Mouse (Mus musculus) neural tube, embryonic 11.5 days (tissue): ENCODE results near the gene Samd4. TPM values are rescaled to one million over a fixed set of nuclear protein-coding genes. Genes with fewer than 3 reads are reported as not detected.

Experiments used
- ATAC-seq: fragments of 200-750 bp; cut with Nextera tagmentation; 2 replicates; pipeline ENCODE4 v1.8.0; 2017; ENCODE audit warnings: moderate number of reproducible peaks, mild to moderate bottlenecking, moderate TSS enrichment, moderate library complexity; ENCODE audit not compliant: insufficient read depth, low FRiP score, low TSS enrichment
- DNase-seq: peaks from one replicate; pipeline ENCODE4 v3.0.0-alpha.2; 2015; ENCODE audit warnings: low spot score
- H3K27ac ChIP-seq: fragments of 300-500 bp; sonication (generic); 2 replicates; pipeline ENCODE4 v1.5.1; 2014; ENCODE audit warnings: low read depth, mild to moderate bottlenecking, low read length
- H3K27me3 ChIP-seq: fragments of 300-500 bp; sonication (generic); 2 replicates; pipeline ENCODE4 v1.6.1; 2014; ENCODE audit warnings: mild to moderate bottlenecking, low read length, mixed read lengths; ENCODE audit not compliant: control insufficient read depth, insufficient read depth
- H3K36me3 ChIP-seq: fragments of 300-500 bp; sonication (generic); 2 replicates; pipeline ENCODE4 v1.6.1; 2014; ENCODE audit warnings: mild to moderate bottlenecking, low read length, moderate library complexity, mixed read lengths; ENCODE audit not compliant: control insufficient read depth, insufficient read depth
- H3K4me1 ChIP-seq: fragments of 300-500 bp; sonication (generic); 2 replicates; pipeline ENCODE4 v1.6.1; 2014; ENCODE audit warnings: low read length, mixed read lengths; ENCODE audit not compliant: control insufficient read depth, insufficient read depth
- H3K4me2 ChIP-seq: fragments of 300-500 bp; sonication (generic); 2 replicates; pipeline ENCODE4 v1.6.1; 2014; ENCODE audit warnings: low read depth, mild to moderate bottlenecking, moderate library complexity
- H3K4me3 ChIP-seq: fragments of 300-500 bp; sonication (generic); 2 replicates; pipeline ENCODE4 v1.5.1; 2014; ENCODE audit warnings: low read depth, low read length
- H3K9ac ChIP-seq: fragments of 300-500 bp; sonication (generic); 2 replicates; pipeline ENCODE4 v1.6.1; 2014; ENCODE audit warnings: mild to moderate bottlenecking, low read length
- H3K9me3 ChIP-seq: fragments of 300-500 bp; sonication (generic); 2 replicates; pipeline ENCODE4 v1.6.1; 2016; ENCODE audit warnings: low read length; ENCODE audit not compliant: control insufficient read depth
- WGBS: fragments of 180-500 bp; shearing (Covaris S2); extraction: QIAGEN DNeasy Blood & Tissue Kit; methylation state at CpG from one replicate; pipeline ENCODE4 v1.1.7; 2014; 5-methylcytosine and 5-hydroxymethylcytosine counted together
- polyA plus RNA-seq: library from polyadenylated mRNA; unstranded; fragments of >200 nt; fragmentation: Nextera tagmentation; extraction: Ambion mirVana; gene quantifications from 2 replicates; pipeline ENCODE4 v1.2.1, GENCODE M21; 2014

Gene Samd4
- polyA plus RNA-seq, 1 experiment from 2014 or later, result 2.5 TPM

DNA sequence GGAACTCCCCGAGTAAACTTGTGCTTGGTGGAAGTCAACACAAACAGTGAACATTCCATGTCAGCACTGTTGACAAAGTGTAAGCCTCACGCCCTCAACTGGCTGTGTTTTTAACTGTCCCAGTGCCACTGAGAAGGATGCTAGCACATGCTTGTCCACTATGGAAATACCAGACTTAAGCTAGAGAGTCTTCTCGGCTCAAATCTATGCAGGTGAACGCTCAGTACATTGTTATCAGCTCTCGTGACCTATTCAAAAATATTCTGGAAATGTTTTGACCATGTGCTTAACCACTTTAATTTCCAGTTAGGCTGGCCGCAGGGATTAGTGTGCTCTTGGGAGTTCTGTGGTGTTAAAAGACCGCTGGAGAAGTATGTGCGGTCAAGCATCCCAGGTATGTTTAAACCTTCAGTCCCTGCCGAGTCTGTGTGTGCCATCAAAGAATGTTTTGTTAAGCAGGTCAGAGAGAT is 73.0 kb downstream of the Samd4 start:
- no peaks in the 10 kb centered on the region for H3K4me1 ChIP-seq
- ATAC-seq (no peak), DNase-seq (no peak)
- H3K36me3 ChIP-seq, result no peaks in the 10 kb centered on the region
- H3K4me2 ChIP-seq, result no peak overlapping the region
- no peak overlapping the region for H3K9ac ChIP-seq
- H3K27me3 ChIP-seq, result no peaks in the 10 kb centered on the region
- H3K4me3 ChIP-seq, result no peak overlapping the region
- no peak overlapping the region for H3K27ac ChIP-seq
- 59% methylated on average over 9 of the region's 9 CpGs for WGBS
- H3K9me3 ChIP-seq, result no peaks in the 10 kb centered on the region

GRCm38 (mm10) chr14:46956121-46956520 is 73.5 kb downstream of the Samd4 start:
- Histone ChIP-seq H3K36me3 (no peaks in the 10 kb centered on the region), H3K4me1 (no peaks in the 10 kb centered on the region), H3K9ac (no peak overlapping the region), H3K27me3 (no peaks in the 10 kb centered on the region), H3K4me3 (no peak overlapping the region), H3K27ac (no peak overlapping the region), H3K9me3 (no peaks in the 10 kb centered on the region), H3K4me2 (no peak overlapping the region)
- no peak for ATAC-seq
- DNase-seq, result peak; percentile 27
- 40% methylated on average over 7 of the region's 7 CpGs for WGBS

DNA sequence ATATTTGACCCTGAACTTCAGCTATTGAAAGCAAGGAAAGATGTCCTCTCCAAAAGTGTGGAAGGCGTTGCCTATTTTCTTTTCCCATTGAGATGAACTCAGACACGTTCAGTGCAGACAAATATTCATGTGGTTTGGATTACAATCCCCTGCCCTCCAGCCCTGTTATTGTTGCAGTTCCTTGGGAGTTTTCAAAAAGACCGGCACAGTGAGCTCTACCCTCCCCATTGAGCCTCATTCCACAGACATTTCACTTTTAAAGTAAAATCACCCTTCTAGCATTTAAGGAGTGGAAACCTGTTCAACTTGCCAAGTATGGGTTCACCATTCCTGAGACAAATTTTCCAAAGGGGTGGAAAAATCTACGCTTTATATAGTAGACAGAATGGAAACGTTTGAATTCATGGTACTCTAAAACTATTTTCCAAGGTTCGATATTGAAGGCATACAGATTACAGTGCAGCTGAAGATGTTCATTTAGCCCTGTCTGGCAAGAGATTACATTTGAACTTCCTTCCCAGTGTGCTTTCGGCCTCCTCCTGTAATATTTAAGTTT is 76.6 kb downstream of the Samd4 start:
- no peak overlapping the region for H3K4me3 ChIP-seq
- no peak overlapping the region for H3K4me2 ChIP-seq
- ATAC-seq (no peak), DNase-seq (no peak)
- no peaks in the 10 kb centered on the region for H3K36me3 ChIP-seq
- no peaks in the 10 kb centered on the region for H3K4me1 ChIP-seq
- H3K9ac ChIP-seq, result no peak overlapping the region
- no peak overlapping the region for H3K27ac ChIP-seq
- H3K27me3 ChIP-seq, result no peaks in the 10 kb centered on the region
- H3K9me3 ChIP-seq, result no peaks in the 10 kb centered on the region
- 81% methylated on average over 7 of the region's 7 CpGs for WGBS

- Histone ChIP-seq H3K9me3 (no peaks in the 10 kb centered on the region), H3K4me1 (no peaks in the 10 kb centered on the region), H3K4me3 (no peak overlapping the region), H3K27me3 (no peaks in the 10 kb centered on the region), H3K4me2 (no peak overlapping the region), H3K27ac (no peak overlapping the region), H3K9ac (no peak overlapping the region), H3K36me3 (no peaks in the 10 kb centered on the region)
- ATAC-seq, result no peak
- DNase-seq, result no peak
- WGBS, result 93% methylated on average over 2 of the region's 2 CpGs
Measured at GRCm38 (mm10) chr14:46959831-46960230, 77.2 kb downstream of the Samd4 start.

DNA sequence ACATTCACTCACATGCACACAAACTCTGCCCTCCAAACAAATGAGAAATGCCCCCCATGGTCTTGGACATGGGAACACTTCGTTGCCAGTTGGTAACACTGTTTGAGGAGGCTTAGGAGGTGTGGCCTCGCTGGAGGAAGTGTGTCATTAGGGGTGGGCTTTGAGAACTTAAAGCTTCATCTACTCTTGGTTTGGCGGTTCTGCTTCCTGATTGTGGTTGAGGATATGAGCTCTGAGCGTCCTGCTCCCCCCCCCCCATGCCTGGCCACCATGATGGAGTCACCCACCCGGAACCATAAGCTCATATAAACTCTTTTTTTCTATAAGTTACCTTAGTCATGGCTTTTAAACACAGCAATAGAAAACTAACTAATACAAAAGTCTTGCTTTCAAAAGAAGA is 80.2 kb downstream of the Samd4 start:
- Histone ChIP-seq H3K9ac (no peak overlapping the region), H3K9me3 (no peaks in the 10 kb centered on the region), H3K4me3 (no peak overlapping the region), H3K27me3 (no peaks in the 10 kb centered on the region), H3K4me2 (no peak overlapping the region), H3K4me1 (no peaks in the 10 kb centered on the region), H3K36me3 (no peaks in the 10 kb centered on the region), H3K27ac (no peak overlapping the region)
- ATAC-seq (no peak), DNase-seq (no peak)
- 84% methylated on average over 5 of the region's 5 CpGs for WGBS

DNA sequence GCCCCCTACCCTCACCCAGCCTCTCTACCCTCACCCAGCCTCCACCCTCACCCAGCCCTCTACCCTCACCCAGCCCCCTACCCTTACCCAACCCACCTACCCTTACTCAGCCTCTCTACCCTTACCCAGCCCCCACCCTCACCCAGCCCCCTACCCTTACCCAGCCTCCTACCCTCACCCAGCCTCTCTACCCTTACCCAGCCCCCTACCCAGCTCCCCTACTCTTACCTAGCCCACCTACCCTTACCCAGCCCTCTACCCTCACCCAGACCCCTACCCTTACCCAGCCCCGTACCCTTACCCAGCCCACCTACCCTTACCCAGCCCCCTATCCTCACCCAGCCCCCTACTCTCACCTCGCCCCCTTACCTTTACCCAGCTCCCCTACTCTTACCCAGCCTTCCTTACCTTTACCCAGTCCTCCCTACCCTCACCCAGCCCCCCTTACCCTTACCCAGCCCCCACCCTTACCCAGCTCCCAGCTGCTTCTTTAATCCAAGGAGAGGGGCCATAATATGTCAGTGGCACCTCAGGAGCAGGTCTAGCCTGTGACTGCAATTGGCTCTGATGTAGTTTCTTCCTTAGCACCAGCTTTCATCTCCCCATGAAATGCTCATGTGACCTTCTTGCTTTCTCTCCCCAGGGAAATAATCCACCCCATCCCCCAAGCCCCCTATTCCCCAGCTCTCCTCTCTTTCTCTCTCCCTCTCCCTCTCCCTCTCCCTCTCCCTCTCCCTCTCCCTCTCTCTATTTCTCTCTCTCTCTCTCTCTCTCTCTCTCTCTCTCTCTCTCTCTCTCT is 81.6 kb downstream of the Samd4 start:
- DNase-seq (no peak), ATAC-seq (no peak)
- no peaks in the 10 kb centered on the region for H3K9me3 ChIP-seq
- H3K27me3 ChIP-seq, result no peaks in the 10 kb centered on the region
- no peak overlapping the region for H3K4me3 ChIP-seq
- H3K4me2 ChIP-seq, result no peak overlapping the region
- WGBS, result 93% methylated on average over 2 of the region's 2 CpGs
- H3K36me3 ChIP-seq, result no peaks in the 10 kb centered on the region
- no peak overlapping the region for H3K27ac ChIP-seq
- no peaks in the 10 kb centered on the region for H3K4me1 ChIP-seq
- no peak overlapping the region for H3K9ac ChIP-seq

GRCm38 (mm10) chr14:46966206-46966605 is 83.6 kb downstream of the Samd4 start:
- Histone ChIP-seq H3K9me3 (no peaks in the 10 kb centered on the region), H3K36me3 (no peaks in the 10 kb centered on the region), H3K9ac (no peak overlapping the region), H3K4me1 (no peaks in the 10 kb centered on the region), H3K27me3 (no peaks in the 10 kb centered on the region), H3K4me3 (no peak overlapping the region), H3K27ac (no peak overlapping the region), H3K4me2 (no peak overlapping the region)
- 77% methylated on average over 10 of the region's 10 CpGs for WGBS
- ATAC-seq (no peak), DNase-seq (no peak)

DNA sequence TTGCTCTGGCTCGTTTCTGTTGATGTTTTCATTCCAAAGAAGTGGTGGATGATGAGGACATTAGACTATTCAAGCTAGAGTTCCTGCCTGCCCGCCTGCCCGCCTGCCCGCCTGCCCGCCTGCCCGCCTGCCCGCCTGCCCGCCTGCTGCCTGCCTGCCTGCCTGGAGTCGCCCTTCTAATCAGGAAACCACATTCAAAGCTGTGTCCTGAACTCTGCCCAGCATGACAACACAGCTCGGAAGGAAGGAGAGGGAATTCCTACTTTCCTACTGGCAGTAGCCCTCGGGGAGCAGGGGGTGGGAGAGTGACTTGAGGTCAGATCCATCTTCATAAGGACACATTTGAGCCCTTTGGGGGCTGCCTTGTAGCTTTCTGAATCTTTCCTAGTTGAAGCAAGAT is 85.4 kb downstream of the Samd4 start:
- Histone ChIP-seq H3K4me1 (no peaks in the 10 kb centered on the region), H3K9ac (no peak overlapping the region), H3K9me3 (no peaks in the 10 kb centered on the region), H3K27ac (no peak overlapping the region), H3K4me2 (no peak overlapping the region), H3K27me3 (no peaks in the 10 kb centered on the region), H3K36me3 (no peaks in the 10 kb centered on the region), H3K4me3 (no peak overlapping the region)
- DNase-seq (no peak), ATAC-seq (no peak)
- 68% methylated on average over 11 of the region's 11 CpGs for WGBS

- Histone ChIP-seq H3K36me3 (no peaks in the 10 kb centered on the region), H3K27me3 (no peaks in the 10 kb centered on the region), H3K27ac (no peak overlapping the region), H3K9me3 (no peaks in the 10 kb centered on the region), H3K4me3 (no peak overlapping the region), H3K4me2 (no peak overlapping the region), H3K4me1 (no peaks in the 10 kb centered on the region), H3K9ac (no peak overlapping the region)
- WGBS, result 87% methylated on average over 3 of the region's 3 CpGs
- ATAC-seq, result no peak
- DNase-seq, result no peak
Measured at GRCm38 (mm10) chr14:46970673-46971072, 88.0 kb downstream of the Samd4 start.
